Mouse (Mus musculus) brown adipose tissue, adult 24 weeks (tissue): ENCODE data around the gene 1700017B05Rik. TPM values are rescaled to one million over a fixed set of nuclear protein-coding genes. Genes with fewer than 3 reads are reported as not detected.

Source experiments
- H3K27ac ChIP-seq: fragments of 200-500 bp; replicated peaks from 2 replicates; pipeline ENCODE4 v1.5.1; 2012; ENCODE audit warnings: low read depth, mild to moderate bottlenecking, low read length
- H3K4me1 ChIP-seq: fragments of 200-500 bp; 2 replicates; pipeline ENCODE4 v1.6.1; 2012; ENCODE audit warnings: low read length, mixed read lengths; ENCODE audit not compliant: control insufficient read depth, insufficient read depth, insufficient read length
- H3K4me3 ChIP-seq: fragments of 200-500 bp; 2 replicates; pipeline ENCODE4 v1.5.1; 2012; ENCODE audit warnings: low read depth, mild to moderate bottlenecking, low read length, moderate library complexity; ENCODE audit not compliant: insufficient read depth
- polyA plus RNA-seq: library from polyadenylated mRNA; stranded (reverse); fragments of >200 nt; gene quantifications from 2 replicates; pipeline ENCODE4 v1.2.4, GENCODE M21; 2012; ENCODE audit not compliant: missing spikeins, insufficient read depth, insufficient read length

1700017B05Rik gene
- polyA plus RNA-seq, 1 experiment = 6.0 TPM

GRCm38 (mm10) chr9:57282686-57283085 is 20.3 kb upstream of the 1700017B05Rik start:
- Histone ChIP-seq H3K4me3 (no peak overlapping the region), H3K27ac (no peak overlapping the region), H3K4me1 (peaks cover 11% of the 10 kb centered on the region)

GRCm38 (mm10) chr9:57281549-57281948 is 19.1 kb upstream of the 1700017B05Rik start:
- H3K27ac ChIP-seq = no peak overlapping the region
- peaks cover 11% of the 10 kb centered on the region for H3K4me1 ChIP-seq
- no peak overlapping the region for H3K4me3 ChIP-seq

GRCm38 (mm10) chr9:57279441-57279840 is 17.0 kb upstream of the 1700017B05Rik start:
- peaks cover 11% of the 10 kb centered on the region for H3K4me1 ChIP-seq
- no peak overlapping the region for H3K27ac ChIP-seq
- H3K4me3 ChIP-seq = no peak overlapping the region

DNA sequence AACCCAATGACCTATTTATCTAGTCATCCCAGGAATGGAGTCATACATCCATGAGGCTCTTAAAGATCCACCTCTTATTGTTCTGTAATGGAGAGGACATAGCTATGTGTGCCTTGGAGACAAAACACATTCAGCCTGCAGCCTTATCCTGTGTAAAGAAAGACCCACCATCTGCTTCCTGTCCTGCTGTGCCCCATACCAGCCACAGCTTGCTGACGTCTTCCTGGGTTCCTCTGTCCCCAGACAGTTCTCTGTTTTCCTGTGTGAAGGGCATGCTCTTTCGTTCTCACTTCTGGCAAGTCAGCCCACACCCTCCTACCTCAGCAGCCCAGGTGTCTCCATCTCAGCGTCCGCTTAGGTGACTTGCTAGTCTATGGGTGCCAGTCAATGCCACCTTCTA is 15.9 kb upstream of the 1700017B05Rik start:
- Histone ChIP-seq H3K4me1 (peaks cover 10% of the 10 kb centered on the region), H3K27ac (no peak overlapping the region), H3K4me3 (no peak overlapping the region)

GRCm38 (mm10) chr9:57276311-57276710 is 13.9 kb upstream of the 1700017B05Rik start:
- H3K27ac ChIP-seq = no peak overlapping the region
- no peak overlapping the region for H3K4me3 ChIP-seq

DNA sequence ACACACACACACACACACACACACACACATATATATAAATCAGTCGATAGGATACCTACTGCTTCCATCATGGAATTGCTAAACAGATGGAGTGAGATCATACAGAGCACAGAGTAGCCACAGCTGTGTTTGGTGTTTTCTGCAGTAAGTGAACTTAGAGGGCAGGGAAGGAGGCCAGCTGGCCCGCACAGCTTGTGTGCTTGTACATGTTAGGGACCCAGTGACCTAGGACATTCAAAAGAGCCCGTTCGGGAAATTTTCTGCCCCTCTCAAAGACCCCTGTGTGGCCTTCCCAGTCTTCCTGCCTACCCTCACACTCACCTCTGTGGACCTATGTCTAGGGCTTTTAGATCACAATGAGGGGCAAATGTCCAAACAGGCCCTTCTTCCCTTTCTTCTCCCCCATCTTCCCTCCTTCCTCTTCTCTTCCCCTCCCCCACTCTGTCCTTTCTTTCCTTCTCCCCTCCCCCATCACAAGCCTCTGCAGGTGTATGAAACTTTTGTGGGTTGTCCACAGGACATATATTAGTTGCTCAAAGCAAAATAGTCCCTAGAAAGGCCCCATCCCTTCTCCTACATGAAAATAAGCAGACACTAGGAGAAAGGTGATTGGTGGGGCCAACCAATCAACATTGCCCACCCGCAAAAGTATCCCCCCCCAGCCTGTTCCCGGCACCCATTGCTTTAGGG is 11.5 kb upstream of the 1700017B05Rik start:
- H3K4me3 ChIP-seq = no peak overlapping the region
- no peak overlapping the region for H3K27ac ChIP-seq
- H3K4me1 ChIP-seq = no peaks in the 10 kb centered on the region; the same call in 1 of the 2 replicates

More at GRCm38 (mm10) chr9:57276311-57276710, 13.9 kb upstream of the 1700017B05Rik start:
- peaks cover 2% of the 10 kb centered on the region for H3K4me1 ChIP-seq

- H3K4me3 ChIP-seq = no peak overlapping the region
- H3K4me1 ChIP-seq = no peaks in the 10 kb centered on the region; the same call in 1 of the 2 replicates
- H3K27ac ChIP-seq = no peak overlapping the region
These were observed 10.7 kb upstream of the 1700017B05Rik start for GRCm38 (mm10) chr9:57272902-57273804.

GRCm38 (mm10) chr9:57271837-57272562 is 9.6 kb upstream of the 1700017B05Rik start:
- Histone ChIP-seq H3K4me3 (no peak overlapping the region), H3K27ac (no peak overlapping the region), H3K4me1 (no peaks in the 10 kb centered on the region)

- no peak overlapping the region for H3K27ac ChIP-seq
- H3K4me1 ChIP-seq = no peaks in the 10 kb centered on the region
- no peak overlapping the region for H3K4me3 ChIP-seq
These were observed 8.7 kb upstream of the 1700017B05Rik start for GRCm38 (mm10) chr9:57271081-57271480.

GRCm38 (mm10) chr9:57270399-57270798 is 8.0 kb upstream of the 1700017B05Rik start:
- no peaks in the 10 kb centered on the region for H3K4me1 ChIP-seq
- H3K27ac ChIP-seq = no peak overlapping the region
- H3K4me3 ChIP-seq = no peak overlapping the region

- no peak overlapping the region for H3K4me3 ChIP-seq
- no peak overlapping the region for H3K27ac ChIP-seq
- H3K4me1 ChIP-seq = no peaks in the 10 kb centered on the region; the same call in 1 of the 2 replicates
These were observed 7.0 kb upstream of the 1700017B05Rik start for GRCm38 (mm10) chr9:57269384-57269783.

DNA sequence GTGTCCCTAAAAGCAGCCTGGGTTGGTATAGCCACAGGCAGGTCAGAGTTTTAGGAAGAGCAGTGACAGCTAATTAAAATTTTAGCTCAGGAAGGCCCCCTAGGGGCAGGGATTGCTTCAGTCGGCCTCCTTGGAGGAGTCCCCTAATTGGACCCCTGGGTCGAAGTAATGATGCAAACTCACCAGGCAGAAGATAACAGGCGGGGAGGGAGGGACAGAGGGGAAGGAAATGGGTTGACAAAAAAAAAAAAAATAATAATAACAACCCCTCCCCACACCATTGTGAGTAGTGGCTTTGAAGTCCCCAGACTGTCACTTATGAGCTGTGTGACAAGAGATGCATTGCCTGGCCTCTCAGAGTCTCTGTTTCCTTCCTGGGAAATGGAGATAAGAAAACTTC is 6.2 kb upstream of the 1700017B05Rik start:
- Histone ChIP-seq H3K4me3 (no peak overlapping the region), H3K4me1 (no peaks in the 10 kb centered on the region; the same call in 1 of the 2 replicates), H3K27ac (no peak overlapping the region)

DNA sequence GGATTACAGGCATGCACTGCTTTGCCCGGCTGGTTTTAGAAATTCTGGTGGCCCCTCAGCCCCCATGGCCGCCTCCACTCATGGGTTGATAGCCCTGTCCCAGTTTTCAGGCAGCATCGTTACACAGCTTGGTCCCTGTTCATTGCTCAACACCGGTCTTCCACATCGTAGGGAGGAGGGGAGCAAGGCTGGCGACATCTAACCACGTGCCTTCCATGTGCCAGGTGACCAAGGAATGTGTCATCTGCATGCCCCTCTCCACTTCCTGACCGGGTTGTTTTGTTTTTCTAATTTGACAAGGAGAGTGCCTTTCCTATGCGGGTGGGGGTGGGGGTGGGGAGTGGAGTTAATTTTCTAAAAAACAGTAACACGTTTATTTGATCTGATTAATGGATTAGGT is 5.7 kb upstream of the 1700017B05Rik start:
- Histone ChIP-seq H3K4me1 (peaks cover 3% of the 10 kb centered on the region; the same call in 1 of the 2 replicates), H3K4me3 (no peak overlapping the region), H3K27ac (no peak overlapping the region)

DNA sequence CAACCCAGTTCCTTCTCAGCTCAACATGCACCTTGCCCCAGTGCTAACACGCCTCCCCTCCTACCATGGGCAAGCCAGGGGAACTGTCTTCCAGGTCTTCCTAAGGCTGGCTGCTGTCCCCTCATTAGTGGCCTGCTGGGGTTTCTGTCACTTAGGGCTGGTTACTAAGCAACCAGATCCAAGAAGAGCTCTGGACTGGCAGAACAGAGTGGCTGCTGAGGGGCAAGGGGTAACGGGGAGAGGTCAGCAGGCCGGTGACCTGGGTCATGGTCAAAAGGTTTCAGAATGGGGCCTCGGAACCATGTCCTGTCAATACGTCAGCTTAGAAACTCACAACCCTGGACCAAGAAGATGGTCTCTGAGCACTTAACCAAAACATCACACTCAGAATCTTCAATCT is 5.0 kb upstream of the 1700017B05Rik start:
- peaks cover 3% of the 10 kb centered on the region; the same call in 1 of the 2 replicates for H3K4me1 ChIP-seq
- H3K4me3 ChIP-seq = no peak overlapping the region
- H3K27ac ChIP-seq = no peak overlapping the region

GRCm38 (mm10) chr9:57265125-57265524 is 2.7 kb upstream of the 1700017B05Rik start:
- Histone ChIP-seq H3K4me1 (peaks cover 11% of the 10 kb centered on the region), H3K27ac (no peak overlapping the region; the same call in 1 of the 2 replicates), H3K4me3 (peak overlapping the region; percentile 36)
